Mouse (Mus musculus): Measurements from ENCODE around the gene Atpif1. TPM values are rescaled to one million over a fixed set of nuclear protein-coding genes. Genes with fewer than 3 reads are reported as not detected.
A peak's percentile ranks its signal among the peaks of the same experiment; 100 is the strongest.

Gene Atpif1
- total and polyA plus RNA-seq, 3 experiments = 292 to 397 (median 342) TPM

- H3K36me3 ChIP-seq (replicated peaks in 1 of 2; ENCODE audit: control insufficient read depth in 1 of 2, insufficient read depth in 1 of 2, low read length in 1 of 2) = no peaks in the 10 kb centered on the region
- H3K4me3 ChIP-seq (replicated peaks in 1 of 3; ENCODE audit: low read depth in 2 of 3, low read length in 2 of 3, poor library complexity in 1 of 3) = no peak overlapping the region
- H3K4me2 ChIP-seq (ENCODE audit: insufficient read depth, low read depth, poor library complexity, severe bottlenecking) = no peak overlapping the region
- no peaks in the 10 kb centered on the region for H3K27me3 ChIP-seq (replicated peaks)
- H3K9ac ChIP-seq (ENCODE audit: insufficient read depth, low read depth) = no peak overlapping the region
- no peaks in the 10 kb centered on the region for H3K9me3 ChIP-seq (replicated peaks; ENCODE audit: low read length)
- in situ Hi-C loops (cut with MboI; ENCODE audit: low pct_ligation_motif_present, low pct_unique_long_range_greater_than_20kb, low sequenced_read_pairs) (no loop called here), dilution Hi-C loops (cut with MboI; ENCODE audit: extremely low pct_ligation_motif_present, extremely low pct_unique_long_range_greater_than_20kb, low sequenced_read_pairs) (no loop called here)
- TF ChIP-seq ZNF384 (IDR thresholded peaks at IDR 0.05; ENCODE audit: low read depth, low read length) = no peak
- TF ChIP-seq IRF4 (IDR thresholded peaks at IDR 0.05; ENCODE audit: low read depth, low read length) = no peak
- TF ChIP-seq JUND (conservative IDR thresholded peaks at IDR 0.05; ENCODE audit: low read depth, low read length) = no peak
- TF ChIP-seq RAD21 (IDR thresholded peaks at IDR 0.05; ENCODE audit: low read depth, low read length) = no peak
- TF ChIP-seq MAFK (IDR thresholded peaks at IDR 0.05; ENCODE audit: insufficient replicate concordance, low read length) = no peak
- no peak for TF ChIP-seq GABPA (IDR thresholded peaks at IDR 0.05; ENCODE audit: insufficient replicate concordance, low read depth, low read length)
- no peak for TF ChIP-seq ETS1 (conservative IDR thresholded peaks at IDR 0.05; ENCODE audit: low read depth, low read length)
- no peak for TF ChIP-seq KAT2A (IDR thresholded peaks at IDR 0.05; ENCODE audit: insufficient replicate concordance, low read length)
- no peak for TF ChIP-seq USF2 (conservative IDR thresholded peaks at IDR 0.05; ENCODE audit: low read depth, low read length)
- no peak for TF ChIP-seq BHLHE40 (IDR thresholded peaks at IDR 0.05; ENCODE audit: low read depth, low read length)
- no peak for TF ChIP-seq ZKSCAN1 (IDR thresholded peaks at IDR 0.05; ENCODE audit: borderline replicate concordance, low read depth, low read length)
- TF ChIP-seq CTCF (conservative IDR thresholded peaks at IDR 0.05 in 1 of 2, IDR thresholded peaks at IDR 0.05 in 1 of 2; ENCODE audit: low read depth in 2 of 2, low read length in 2 of 2) = no peak
- no peak for TF ChIP-seq MYC (IDR thresholded peaks at IDR 0.05; ENCODE audit: low read depth, low read length)
- TF ChIP-seq RCOR1 (conservative IDR thresholded peaks at IDR 0.05; ENCODE audit: low read depth, low read length) = no peak
- no peak for TF ChIP-seq ZC3H11A (IDR thresholded peaks at IDR 0.05; ENCODE audit: low read depth, low read length)
- TF ChIP-seq JUN (IDR thresholded peaks at IDR 0.05; ENCODE audit: insufficient read depth, low read depth, low read length) = no peak
- no peak for TF ChIP-seq EP300 (IDR thresholded peaks at IDR 0.05; ENCODE audit: low read length)
- H3K79me2 ChIP-seq (replicated peaks; ENCODE audit: control insufficient read depth, extremely low read depth, insufficient read depth, poor library complexity, severe bottlenecking) = no peaks in the 10 kb centered on the region
- no peak overlapping the region for H3K27ac ChIP-seq (ENCODE audit: insufficient read depth, low read depth)
- H3K4me1 ChIP-seq (ENCODE audit: control insufficient read depth in 1 of 2, insufficient read depth in 2 of 2) = peaks cover 0 to 3% of the 10 kb centered on the region in 2 experiments; a peak in 1 of 4 replicates
- no peak for DNase-seq (ENCODE audit: extremely low read depth)
Measured at GRCm38 (mm10) chr4:132574809-132575347, 41.4 kb upstream of the Atpif1 start.

- H3K27ac ChIP-seq (ENCODE audit: insufficient read depth, low read depth) = no peak overlapping the region
- TF ChIP-seq PAX5 (IDR thresholded peaks at IDR 0.05; ENCODE audit: low read length) = no peak
- TF ChIP-seq BHLHE40 (IDR thresholded peaks at IDR 0.05; ENCODE audit: low read depth, low read length) = peak; percentile 94
- 0 out of 2 replicates have a peak, but pooled peaks have one; percentile 25 for TF ChIP-seq MYC (IDR thresholded peaks at IDR 0.05; ENCODE audit: low read depth, low read length)
- peak; percentile 59; the same call in 1 of the 2 replicates for TF ChIP-seq MAX (IDR thresholded peaks at IDR 0.05; ENCODE audit: low read length)
- peak overlapping the region; percentile 21; the same call in 1 of the 2 replicates for H3K4me2 ChIP-seq (ENCODE audit: insufficient read depth, low read depth, poor library complexity, severe bottlenecking)
- peaks cover 4% of the 10 kb centered on the region for H3K9me3 ChIP-seq (replicated peaks; ENCODE audit: low read length)
- DNase-seq (ENCODE audit: extremely low read depth) = no peak
- H3K4me3 ChIP-seq (replicated peaks in 1 of 3; ENCODE audit: low read depth in 2 of 3, low read length in 2 of 3, poor library complexity in 1 of 3) = no peak overlapping the region
- dilution Hi-C loops (cut with MboI; ENCODE audit: extremely low pct_ligation_motif_present, extremely low pct_unique_long_range_greater_than_20kb, low sequenced_read_pairs) = no loop called here
- no peaks in the 10 kb centered on the region for H3K27me3 ChIP-seq (replicated peaks)
- peaks cover 0 to 3% of the 10 kb centered on the region in 2 experiments; a peak in 1 of 4 replicates for H3K4me1 ChIP-seq (ENCODE audit: control insufficient read depth in 1 of 2, insufficient read depth in 2 of 2)
- H3K9ac ChIP-seq (ENCODE audit: insufficient read depth, low read depth) = no peak overlapping the region
- H3K36me3 ChIP-seq (replicated peaks in 1 of 2; ENCODE audit: control insufficient read depth in 1 of 2, insufficient read depth in 1 of 2, low read length in 1 of 2) = peaks cover 0 to 2% of the 10 kb centered on the region in 2 experiments
- H3K79me2 ChIP-seq (replicated peaks; ENCODE audit: control insufficient read depth, extremely low read depth, insufficient read depth, poor library complexity, severe bottlenecking) = no peaks in the 10 kb centered on the region
- in situ Hi-C loops (cut with MboI; ENCODE audit: low pct_ligation_motif_present, low pct_unique_long_range_greater_than_20kb, low sequenced_read_pairs) = no loop called here
Measured at GRCm38 (mm10) chr4:132573327-132573726, 39.9 kb upstream of the Atpif1 start.

All from CH12.LX (cell line).